9 mouse cellular contexts compared by ENCODE assay signal in the genomic region with DNA sequence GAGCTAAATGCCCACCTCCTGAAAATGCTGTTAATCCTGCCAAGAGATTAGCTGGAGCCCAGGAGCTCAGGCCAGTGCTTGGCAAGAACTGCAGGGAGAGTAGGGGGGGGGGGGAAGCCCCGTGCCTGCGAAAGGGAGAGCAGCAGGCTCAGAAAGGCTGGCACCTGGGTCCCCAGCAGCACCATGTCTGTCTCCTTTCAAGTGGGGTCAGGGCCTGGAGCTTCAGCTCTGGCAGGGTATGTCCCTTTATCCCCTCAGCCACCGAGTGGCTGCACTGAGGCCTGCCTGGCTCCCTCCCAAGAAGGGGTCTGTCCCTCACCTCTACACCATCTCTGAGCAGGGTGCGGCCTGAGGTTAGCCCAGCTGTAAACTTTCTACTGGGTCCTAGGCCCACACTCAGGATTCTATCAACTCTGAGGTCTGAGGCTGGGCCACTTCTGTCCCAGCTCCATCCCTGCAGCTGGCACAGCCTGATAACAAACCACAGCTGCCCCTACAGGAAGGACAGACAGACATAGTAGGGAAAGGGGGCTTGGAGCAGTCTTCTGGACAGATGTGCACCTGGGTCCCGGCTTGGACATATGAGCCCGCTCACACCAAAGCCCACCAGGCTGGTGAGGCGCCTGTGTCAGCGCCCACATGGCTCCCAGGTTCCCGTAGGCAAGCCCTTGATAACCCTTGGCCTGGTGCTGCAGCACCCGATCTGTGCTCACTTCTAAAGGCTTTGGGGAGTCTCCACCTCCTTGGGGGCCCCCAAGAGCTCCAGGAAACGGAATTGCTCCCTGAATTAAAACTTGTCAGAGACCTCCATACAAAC. TPM values are rescaled to one million over a fixed set of nuclear protein-coding genes. Genes with fewer than 3 reads are reported as not detected.
DNase-seq lines count a peak whose midpoint lies in the region; ATAC-seq and TF ChIP-seq lines count a peak whose summit lies in the region.
"Had no signal": no experiment of that assay in that cellular context is flagged by ENCODE, and none has a peak within 500 bp of the region (broad histone marks: within the 10 kb centered on the region; RNA-seq: fewer than 3 reads in every experiment).

No protein-coding gene starts in this region.

- peak overlapping the region; percentile 47 for H3K9ac ChIP-seq in kidney, embryonic 16.5 days (replicated peaks; ENCODE audit: low read length)
- peak overlapping the region; percentile 32 for H3K9ac ChIP-seq in hindbrain, embryonic 14.5 days
- peak overlapping the region; percentile 16; the same call in 1 of the 2 replicates for H3K9ac ChIP-seq in midbrain, embryonic 16.5 days (ENCODE audit: low read depth, low read length)

- no peak for ATAC-seq in kidney, embryonic 16.5 days (ENCODE audit: low FRiP score, low TSS enrichment)
- peak; percentile 74 for ATAC-seq in common myeloid progenitor, adult 5-6 weeks (replicated peaks; ENCODE audit: low read depth, poor library complexity, severe bottlenecking)
- ATAC-seq in hindbrain, embryonic 14.5 days (ENCODE audit: low FRiP score) = no peak
- no peak for ATAC-seq in midbrain, embryonic 16.5 days

- H3K27ac ChIP-seq in kidney, embryonic 16.5 days (ENCODE audit: low read length) = peak overlapping the region; percentile 2; the same call in 1 of the 2 replicates
- no peak overlapping the region for H3K27ac ChIP-seq in hindbrain, embryonic 14.5 days
- H3K27ac ChIP-seq in midbrain, embryonic 16.5 days (ENCODE audit: low read length) = no peak overlapping the region
- no peak overlapping the region for H3K27ac ChIP-seq in kidney, adult 2 months (ENCODE audit: insufficient read depth, low read depth, low read length)

- no peak for TF ChIP-seq POLR2A in kidney, adult 2 months (IDR thresholded peaks at IDR 0.05; ENCODE audit: low read depth, low read length)

- peaks cover 21% of the 10 kb centered on the region for H3K36me3 ChIP-seq in kidney, embryonic 16.5 days (ENCODE audit: insufficient read depth, low read length)
- peaks cover 16% of the 10 kb centered on the region for H3K36me3 ChIP-seq in hindbrain, embryonic 14.5 days (replicated peaks; ENCODE audit: control insufficient read depth, insufficient read depth)
- H3K36me3 ChIP-seq in midbrain, embryonic 16.5 days (ENCODE audit: control insufficient read depth, insufficient read depth, low read length) = peaks cover 10% of the 10 kb centered on the region; the same call in 1 of the 2 replicates
- no peaks in the 10 kb centered on the region for H3K36me3 ChIP-seq in kidney, adult 2 months (ENCODE audit: control insufficient read depth, insufficient read depth, low read length)

- no peak overlapping the region for H3K4me3 ChIP-seq in kidney, embryonic 16.5 days (ENCODE audit: low read length)
- no peak overlapping the region for H3K4me3 ChIP-seq in hindbrain, embryonic 14.5 days (replicated peaks; ENCODE audit: low read length)
- no peak overlapping the region for H3K4me3 ChIP-seq in midbrain, embryonic 16.5 days (ENCODE audit: low read depth, low read length)
- no peak overlapping the region for H3K4me3 ChIP-seq in kidney, adult 2 months (ENCODE audit: insufficient read depth, low read depth, low read length)

- WGBS in kidney, embryonic 16.5 days = 72% methylated on average over 11 of the region's 11 CpGs
- WGBS in hindbrain, embryonic 14.5 days = 68% methylated on average over 11 of the region's 11 CpGs
- 65% methylated on average over 9 of the region's 11 CpGs for WGBS in midbrain, embryonic 16.5 days
- 67% methylated on average over 10 of the region's 11 CpGs for WGBS in kidney, adult 2 months

- peaks cover 20% of the 10 kb centered on the region for H3K27me3 ChIP-seq in kidney, embryonic 16.5 days (ENCODE audit: insufficient read depth, low read length)
- H3K27me3 ChIP-seq in hindbrain, embryonic 14.5 days (ENCODE audit: control insufficient read depth, insufficient read depth, low read length) = peaks cover 20% of the 10 kb centered on the region
- peaks cover 19% of the 10 kb centered on the region for H3K27me3 ChIP-seq in midbrain, embryonic 16.5 days (ENCODE audit: control insufficient read depth, insufficient read depth, low read depth, low read length)
- H3K27me3 ChIP-seq in kidney, adult 2 months (replicated peaks; ENCODE audit: control insufficient read depth, insufficient read depth, low read length) = no peaks in the 10 kb centered on the region

- H3K4me2 ChIP-seq in kidney, embryonic 16.5 days (replicated peaks; ENCODE audit: low read depth, low read length) = no peak overlapping the region
- no peak overlapping the region for H3K4me2 ChIP-seq in hindbrain, embryonic 14.5 days (replicated peaks)
- 0 out of 2 replicates have a peak overlapping the region, but pooled peaks have one; percentile 4 for H3K4me2 ChIP-seq in midbrain, embryonic 16.5 days (ENCODE audit: low read length)

- no peak for TF ChIP-seq CTCF in kidney, adult 2 months (conservative IDR thresholded peaks at IDR 0.05; ENCODE audit: insufficient read depth, insufficient read length, low read depth, low read length)

- H3K9me3 ChIP-seq in kidney, embryonic 16.5 days (ENCODE audit: low read length) = no peaks in the 10 kb centered on the region
- no peaks in the 10 kb centered on the region for H3K9me3 ChIP-seq in hindbrain, embryonic 14.5 days (ENCODE audit: control insufficient read depth, low read length)
- H3K9me3 ChIP-seq in midbrain, embryonic 16.5 days (replicated peaks; ENCODE audit: control insufficient read depth, low read length, poor library complexity, severe bottlenecking) = no peaks in the 10 kb centered on the region

- H3K4me1 ChIP-seq in kidney, embryonic 16.5 days (ENCODE audit: insufficient read depth, low read length) = peaks cover 31% of the 10 kb centered on the region
- H3K4me1 ChIP-seq in hindbrain, embryonic 14.5 days (replicated peaks; ENCODE audit: control insufficient read depth, insufficient read depth, low read length) = peaks cover 24% of the 10 kb centered on the region
- peaks cover 30% of the 10 kb centered on the region for H3K4me1 ChIP-seq in midbrain, embryonic 16.5 days (ENCODE audit: control insufficient read depth, insufficient read depth, low read length)
- peaks cover 14% of the 10 kb centered on the region for H3K4me1 ChIP-seq in kidney, adult 2 months (ENCODE audit: control insufficient read depth, insufficient read depth, low read length)

- no peak for DNase-seq in kidney, postnatal 10 days
- no peak for DNase-seq in hindbrain, embryonic 14.5 days (ENCODE audit: low spot score)
- no peak for DNase-seq in right cerebral cortex, postnatal 36 days (ENCODE audit: low spot score in 2 of 2)
- no peak for DNase-seq in kidney, adult 2 months
- DNase-seq in gastrocnemius, postnatal 25 days = no peak

RNA-seq across cellular contexts. Expression of gene Kiss1r, which starts 2.4 kb away (rescaled TPM):
- 1.5 and 2.1 TPM in 2 replicates for polyA plus RNA-seq in kidney, embryonic 16.5 days (2015; fragmentation: Nextera tagmentation; extraction: Ambion mirVana)
- 0.73 TPM in 1 of 2 replicates, not detected in the other for total RNA-seq in common myeloid progenitor, adult 5-6 weeks (2017)
- 1.7 and 2.6 TPM in 2 replicates for polyA plus RNA-seq in hindbrain, embryonic 14.5 days (2014; fragmentation: Nextera tagmentation; extraction: Ambion mirVana)
- polyA plus RNA-seq in midbrain, embryonic 16.5 days (2015; fragmentation: Nextera tagmentation; extraction: Ambion mirVana) = 3.5 and 3.8 TPM in 2 replicates
- polyA plus RNA-seq in kidney, adult 2 months (2012; rRNA removed) = 5.6 and 9.2 TPM in 2 replicates
- under 1 TPM; 0.18 to 0.29 TPM for total RNA-seq in gastrocnemius, postnatal 25 days (2021)

RNA-seq across cellular contexts. Expression of gene Gm26602, which starts 3.7 kb away (rescaled TPM):
- 9.2 TPM in 1 of 2 replicates, not detected in the other for polyA plus RNA-seq in kidney, embryonic 16.5 days (2015; fragmentation: Nextera tagmentation; extraction: Ambion mirVana)
- total RNA-seq in common myeloid progenitor, adult 5-6 weeks (2017) = 7.0 and 11.2 TPM in 2 replicates
- polyA plus RNA-seq in hindbrain, embryonic 14.5 days (2014; fragmentation: Nextera tagmentation; extraction: Ambion mirVana) = 1.1 TPM in 1 of 2 replicates, not detected in the other
- polyA plus RNA-seq in midbrain, embryonic 16.5 days (2015; fragmentation: Nextera tagmentation; extraction: Ambion mirVana) = 2.6 and 13.4 TPM in 2 replicates
- polyA plus RNA-seq in kidney, adult 2 months (2012; rRNA removed) = not detected in 2 replicates
- not detected for total RNA-seq in gastrocnemius, postnatal 25 days (2021)
- total RNA-seq: left cerebral cortex, postnatal 14 days had no signal

RNA-seq across cellular contexts. Expression of gene Med16, which starts 5.6 kb away (rescaled TPM):
- 71.0 and 72.4 TPM in 2 replicates for polyA plus RNA-seq in kidney, embryonic 16.5 days (2015; fragmentation: Nextera tagmentation; extraction: Ambion mirVana)
- total RNA-seq in common myeloid progenitor, adult 5-6 weeks (2017) = 17.3 and 19.3 TPM in 2 replicates
- 42.0 and 42.5 TPM in 2 replicates for polyA plus RNA-seq in hindbrain, embryonic 14.5 days (2014; fragmentation: Nextera tagmentation; extraction: Ambion mirVana)
- 55.4 and 56.6 TPM in 2 replicates for polyA plus RNA-seq in midbrain, embryonic 16.5 days (2015; fragmentation: Nextera tagmentation; extraction: Ambion mirVana)
- 57.1 and 75.4 TPM in 2 replicates for polyA plus RNA-seq in kidney, adult 2 months (2012; rRNA removed)
- total RNA-seq in gastrocnemius, postnatal 25 days (2021) = 10 to 100 TPM; 29.2 to 34.4 TPM

RNA-seq across cellular contexts. Expression of gene R3hdm4, which starts 6.7 kb away (rescaled TPM):
- 169 and 170 TPM in 2 replicates for polyA plus RNA-seq in kidney, embryonic 16.5 days (2015; fragmentation: Nextera tagmentation; extraction: Ambion mirVana)
- 38.4 and 50.7 TPM in 2 replicates for total RNA-seq in common myeloid progenitor, adult 5-6 weeks (2017)
- 228 and 232 TPM in 2 replicates for polyA plus RNA-seq in hindbrain, embryonic 14.5 days (2014; fragmentation: Nextera tagmentation; extraction: Ambion mirVana)
- 273 and 293 TPM in 2 replicates for polyA plus RNA-seq in midbrain, embryonic 16.5 days (2015; fragmentation: Nextera tagmentation; extraction: Ambion mirVana)
- polyA plus RNA-seq in kidney, adult 2 months (2012; rRNA removed) = 146 and 154 TPM in 2 replicates
- total RNA-seq in gastrocnemius, postnatal 25 days (2021) = 100 to 1,000 TPM; 103 to 113 TPM

RNA-seq across cellular contexts. Expression of gene Arid3a, which starts 12.5 kb away (rescaled TPM):
- 5.5 and 9.2 TPM in 2 replicates for polyA plus RNA-seq in kidney, embryonic 16.5 days (2015; fragmentation: Nextera tagmentation; extraction: Ambion mirVana)
- 11.5 and 16.0 TPM in 2 replicates for total RNA-seq in common myeloid progenitor, adult 5-6 weeks (2017)
- 3.4 and 3.8 TPM in 2 replicates for polyA plus RNA-seq in hindbrain, embryonic 14.5 days (2014; fragmentation: Nextera tagmentation; extraction: Ambion mirVana)
- polyA plus RNA-seq in midbrain, embryonic 16.5 days (2015; fragmentation: Nextera tagmentation; extraction: Ambion mirVana) = 1.7 and 2.2 TPM in 2 replicates
- 6.7 and 8.1 TPM in 2 replicates for polyA plus RNA-seq in kidney, adult 2 months (2012; rRNA removed)
- total RNA-seq in gastrocnemius, postnatal 25 days (2021) = 1 to 10 TPM; 2.4 to 2.8 TPM
